Mouse (Mus musculus) hindbrain, embryonic 15.5 days (tissue): Measurements from ENCODE around the gene Mrps12. TPM values are rescaled to one million over a fixed set of nuclear protein-coding genes. Genes with fewer than 3 reads are reported as not detected.

Source experiments
- ATAC-seq: fragments of 200-750 bp; cut with Nextera tagmentation; 2 replicates; pipeline ENCODE4 v1.8.0; 2017; ENCODE audit warnings: low read depth, moderate number of reproducible peaks, moderate TSS enrichment; ENCODE audit not compliant: low FRiP score
- H3K27ac ChIP-seq: fragments of 300-500 bp; sonication (generic); replicated peaks from 2 replicates; pipeline ENCODE4 v1.5.1; 2015; ENCODE audit warnings: mild to moderate bottlenecking, inconsistent platforms
- H3K27me3 ChIP-seq: fragments of 300-500 bp; sonication (generic); 2 replicates; pipeline ENCODE4 v1.6.1; 2015; ENCODE audit warnings: control low read depth, inconsistent platforms
- H3K36me3 ChIP-seq: fragments of 300-500 bp; sonication (generic); 2 replicates; pipeline ENCODE4 v1.6.1; 2015; ENCODE audit warnings: control low read depth, inconsistent platforms
- H3K4me1 ChIP-seq: fragments of 300-500 bp; sonication (generic); replicated peaks from 2 replicates; pipeline ENCODE4 v1.6.1; 2015; ENCODE audit warnings: control low read depth, inconsistent platforms
- H3K4me2 ChIP-seq: fragments of 300-500 bp; sonication (generic); 2 replicates; pipeline ENCODE4 v1.6.1; 2015; ENCODE audit warnings: moderate library complexity, mild to moderate bottlenecking, inconsistent platforms
- H3K4me3 ChIP-seq: fragments of 300-500 bp; sonication (generic); 2 replicates; pipeline ENCODE4 v1.5.1; 2015; ENCODE audit warnings: mild to moderate bottlenecking, inconsistent platforms
- H3K9ac ChIP-seq: fragments of 300-500 bp; sonication (generic); 2 replicates; pipeline ENCODE4 v1.6.1; 2015; ENCODE audit warnings: inconsistent platforms
- H3K9me3 ChIP-seq: fragments of 300-500 bp; sonication (generic); 2 replicates; pipeline ENCODE4 v1.6.1; 2016; ENCODE audit warnings: control low read depth, inconsistent platforms
- WGBS: fragments of 180-500 bp; shearing (Covaris S2); methylation state at CpG from one replicate; pipeline ENCODE4 v1.1.7; 2015; 5-methylcytosine and 5-hydroxymethylcytosine counted together
- polyA plus RNA-seq: library from polyadenylated mRNA; unstranded; fragments of >200 nt; fragmentation: Nextera tagmentation; extraction: Ambion mirVana; gene quantifications from 2 replicates; pipeline ENCODE4 v1.2.1, GENCODE M21; 2015

Mrps12 gene
- polyA plus RNA-seq, 1 experiment from 2014 or later, result 113 TPM

- no peak for ATAC-seq
- 92% methylated on average over 7 of the region's 7 CpGs for WGBS
- no peak overlapping the region for H3K4me2 ChIP-seq
These were observed 8.3 kb upstream of the Mrps12 start for GRCm38 (mm10) chr7:28749935-28750334.

DNA sequence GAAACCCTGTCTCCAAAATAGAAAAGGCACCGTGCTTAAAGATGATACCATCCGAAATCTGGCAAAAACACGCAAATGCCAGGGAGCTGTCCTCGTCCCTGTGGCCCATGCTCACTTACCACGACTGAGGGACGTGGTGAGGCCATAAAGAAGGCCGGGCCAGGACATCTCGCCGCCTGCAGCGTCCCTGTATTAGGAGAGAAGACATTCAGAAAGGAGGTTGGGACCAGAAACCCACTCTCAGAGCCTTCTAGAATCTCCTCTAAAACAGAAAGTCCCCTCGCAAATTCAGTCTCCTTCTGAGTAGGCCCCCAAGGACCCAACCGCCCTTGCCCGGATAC lies 282 bp downstream of the Mrps12 start:
- WGBS, result 1% methylated on average over 13 of the region's 13 CpGs
- ATAC-seq, result peak; percentile 31
- Histone ChIP-seq H3K4me1 (peaks cover 19% of the 10 kb centered on the region), H3K27ac (peak overlapping the region; percentile 71), H3K4me2 (peak overlapping the region; percentile 83), H3K9ac (peak overlapping the region; percentile 85), H3K4me3 (peak overlapping the region; percentile 53), H3K27me3 (no peaks in the 10 kb centered on the region), H3K36me3 (peaks cover 15% of the 10 kb centered on the region; the same call in 1 of the 2 replicates), H3K9me3 (no peaks in the 10 kb centered on the region)

More at GRCm38 (mm10) chr7:28749935-28750334, 8.3 kb upstream of the Mrps12 start:
- Histone ChIP-seq H3K36me3 (no peaks in the 10 kb centered on the region), H3K9me3 (no peaks in the 10 kb centered on the region), H3K4me1 (no peaks in the 10 kb centered on the region), H3K27me3 (no peaks in the 10 kb centered on the region), H3K27ac (no peak overlapping the region), H3K9ac (no peak overlapping the region), H3K4me3 (no peak overlapping the region)

GRCm38 (mm10) chr7:28740949-28741348 lies 671 bp downstream of the Mrps12 start:
- Histone ChIP-seq H3K4me3 (peak overlapping the region; percentile 53), H3K36me3 (peaks cover 15% of the 10 kb centered on the region; the same call in 1 of the 2 replicates), H3K27ac (peak overlapping the region; percentile 71), H3K27me3 (no peaks in the 10 kb centered on the region), H3K4me1 (peaks cover 19% of the 10 kb centered on the region), H3K9me3 (no peaks in the 10 kb centered on the region), H3K9ac (peak overlapping the region; percentile 85), H3K4me2 (peak overlapping the region; percentile 83)
- no peak for ATAC-seq
- WGBS, result 46% methylated on average over 9 of the region's 9 CpGs

DNA sequence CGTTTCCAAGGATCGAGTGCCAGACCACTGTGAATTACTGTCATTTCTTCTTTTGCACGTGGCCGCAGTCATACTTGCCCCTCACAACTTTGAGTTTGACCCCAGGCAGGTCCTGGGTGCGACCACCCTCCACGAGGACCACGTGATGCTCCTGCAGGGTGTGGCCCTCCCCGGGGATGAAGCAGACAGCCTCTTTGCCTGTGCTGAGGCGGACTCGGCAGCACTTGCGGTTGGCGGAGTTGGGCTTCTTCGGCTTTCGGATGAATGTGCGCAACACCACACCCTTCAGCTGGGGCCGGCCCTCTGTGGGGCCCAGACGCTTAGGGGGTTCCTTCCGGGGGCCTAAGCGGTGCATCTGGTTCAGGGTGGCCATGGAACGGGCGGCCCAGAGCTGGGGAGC lies 1.8 kb downstream of the Mrps12 start:
- H3K4me1 ChIP-seq, result peaks cover 19% of the 10 kb centered on the region
- no peak overlapping the region for H3K4me3 ChIP-seq
- 94% methylated on average over 21 of the region's 21 CpGs for WGBS
- H3K9me3 ChIP-seq, result no peaks in the 10 kb centered on the region
- no peaks in the 10 kb centered on the region for H3K27me3 ChIP-seq
- H3K4me2 ChIP-seq, result no peak overlapping the region
- no peak overlapping the region for H3K27ac ChIP-seq
- H3K9ac ChIP-seq, result no peak overlapping the region
- no peak for ATAC-seq
- H3K36me3 ChIP-seq, result peaks cover 15% of the 10 kb centered on the region; the same call in 1 of the 2 replicates

DNA sequence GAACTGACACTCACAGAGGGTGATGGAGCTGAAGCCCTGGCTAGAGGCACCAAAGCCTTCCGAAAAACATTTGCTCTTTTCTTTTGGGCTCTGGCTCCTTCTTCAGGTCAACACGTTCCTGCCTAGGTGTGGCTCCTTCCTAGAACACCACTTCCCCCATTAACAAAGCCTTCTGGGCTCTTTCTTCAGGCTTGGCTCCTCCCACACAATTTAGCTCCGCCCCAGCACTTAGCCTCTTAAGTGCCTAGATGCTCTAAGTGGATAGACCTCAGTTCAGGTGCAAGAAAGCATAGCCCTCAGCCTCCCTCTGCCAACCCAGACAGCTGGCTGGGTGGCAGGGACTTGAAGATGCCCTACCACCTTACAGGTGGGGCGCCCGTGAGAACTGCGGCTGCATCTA lies 5.9 kb downstream of the Mrps12 start:
- 85% methylated on average over 6 of the region's 6 CpGs for WGBS
- Histone ChIP-seq H3K4me1 (peaks cover 15% of the 10 kb centered on the region), H3K4me2 (no peak overlapping the region), H3K27me3 (peaks cover 15% of the 10 kb centered on the region), H3K9ac (no peak overlapping the region), H3K9me3 (no peaks in the 10 kb centered on the region), H3K36me3 (peaks cover 15% of the 10 kb centered on the region; the same call in 1 of the 2 replicates), H3K4me3 (no peak overlapping the region), H3K27ac (no peak overlapping the region)
- no peak for ATAC-seq

DNA sequence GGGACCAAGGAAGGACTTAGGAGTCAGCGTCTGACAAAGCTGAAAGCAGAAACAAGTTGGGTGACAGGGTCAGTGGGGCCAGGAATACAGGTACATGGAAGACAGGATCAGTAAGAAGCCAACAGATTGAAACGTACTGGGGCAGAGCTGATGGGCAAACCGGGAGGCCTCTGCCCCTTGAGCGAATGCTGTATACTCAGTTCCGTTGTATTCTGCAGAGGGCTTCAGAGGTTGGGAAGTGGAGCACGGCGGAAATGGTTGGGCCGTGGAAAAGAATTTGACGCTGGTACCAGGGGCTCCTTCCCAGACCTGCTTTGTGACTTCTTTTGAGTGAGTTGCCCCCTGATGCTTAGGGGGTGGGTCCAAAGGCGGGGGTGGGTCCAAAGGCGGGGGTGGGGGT lies 8.4 kb downstream of the Mrps12 start:
- H3K27ac ChIP-seq, result no peak overlapping the region
- ATAC-seq, result no peak
- WGBS, result 14% methylated on average over 11 of the region's 11 CpGs

GRCm38 (mm10) chr7:28732341-28733142 lies 9.1 kb downstream of the Mrps12 start:
- 3% methylated on average over 58 of the region's 58 CpGs for WGBS
- Histone ChIP-seq H3K9ac (peak overlapping the region; percentile 36), H3K9me3 (no peaks in the 10 kb centered on the region), H3K27ac (no peak overlapping the region), H3K4me1 (peaks cover 15% of the 10 kb centered on the region; the same call in 1 of the 2 replicates), H3K4me2 (peak overlapping the region; percentile 65), H3K4me3 (peak overlapping the region; percentile 45), H3K36me3 (peaks cover 8% of the 10 kb centered on the region; the same call in 1 of the 2 replicates), H3K27me3 (peaks cover 15% of the 10 kb centered on the region)
- peak; percentile 70 for ATAC-seq

More for the DNA sequence above, 8.4 kb downstream of the Mrps12 start:
- H3K9ac ChIP-seq, result peak overlapping the region; percentile 36; the same call in 1 of the 2 replicates
- peak overlapping the region; percentile 45 for H3K4me3 ChIP-seq
- peaks cover 15% of the 10 kb centered on the region for H3K27me3 ChIP-seq
- H3K36me3 ChIP-seq, result peaks cover 9% of the 10 kb centered on the region; the same call in 1 of the 2 replicates
- peaks cover 11% of the 10 kb centered on the region; the same call in 1 of the 2 replicates for H3K4me1 ChIP-seq
- no peaks in the 10 kb centered on the region for H3K9me3 ChIP-seq
- H3K4me2 ChIP-seq, result peak overlapping the region; percentile 65

DNA sequence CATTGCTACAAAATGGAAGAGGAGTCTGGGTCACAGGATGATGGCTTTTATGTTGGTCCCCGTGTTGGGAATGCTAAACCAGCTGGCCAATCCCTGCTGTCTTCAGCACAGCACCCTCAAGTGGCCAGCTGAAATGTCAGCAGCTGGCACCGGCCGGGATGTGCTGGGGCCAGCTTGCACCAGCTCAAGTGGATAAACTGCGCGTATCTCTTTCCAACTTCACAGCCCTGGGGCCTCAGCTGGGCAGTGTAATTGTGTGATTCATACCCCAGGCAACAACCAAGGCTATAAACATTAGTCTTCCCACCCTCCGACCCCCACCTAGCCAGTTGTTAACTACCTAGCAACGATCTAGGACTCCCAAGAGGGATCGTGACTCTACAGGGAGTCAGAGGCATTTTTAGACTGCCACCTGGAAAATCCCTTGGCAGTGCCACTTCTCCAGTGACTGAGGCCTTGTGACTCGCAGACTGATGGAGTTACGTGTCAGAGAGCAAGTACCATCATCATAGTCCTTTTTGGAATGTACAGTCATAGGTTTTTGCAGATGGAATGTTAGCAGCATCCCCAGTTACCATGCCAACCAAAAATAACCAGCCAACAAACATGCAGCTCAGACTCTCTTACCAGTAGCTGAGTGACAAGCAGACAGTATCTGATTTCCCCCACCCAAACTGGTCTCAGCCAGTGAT lies 13.8 kb downstream of the Mrps12 start:
- Histone ChIP-seq H3K9me3 (no peaks in the 10 kb centered on the region), H3K9ac (no peak overlapping the region), H3K4me3 (no peak overlapping the region), H3K27ac (no peak overlapping the region), H3K27me3 (peaks cover 10% of the 10 kb centered on the region), H3K4me1 (peaks cover 11% of the 10 kb centered on the region; the same call in 1 of the 2 replicates), H3K36me3 (no peaks in the 10 kb centered on the region), H3K4me2 (no peak overlapping the region)
- ATAC-seq, result peak; percentile 44; the same call in 1 of the 2 replicates
- WGBS, result 34% methylated on average over 10 of the region's 10 CpGs

GRCm38 (mm10) chr7:28726600-28726999 lies 15.0 kb downstream of the Mrps12 start:
- no peak overlapping the region for H3K27ac ChIP-seq
- ATAC-seq, result no peak; the same call in 1 of the 2 replicates
- H3K4me2 ChIP-seq, result peak overlapping the region; percentile 41
- WGBS, result 8% methylated on average over 14 of the region's 14 CpGs
- peak overlapping the region; percentile 19; the same call in 1 of the 2 replicates for H3K9ac ChIP-seq
- no peaks in the 10 kb centered on the region for H3K9me3 ChIP-seq
- H3K4me1 ChIP-seq, result peaks cover 5% of the 10 kb centered on the region; the same call in 1 of the 2 replicates
- no peaks in the 10 kb centered on the region; the same call in 1 of the 2 replicates for H3K27me3 ChIP-seq
- H3K4me3 ChIP-seq, result no peak overlapping the region
- no peaks in the 10 kb centered on the region for H3K36me3 ChIP-seq

- Histone ChIP-seq H3K9me3 (no peaks in the 10 kb centered on the region), H3K27ac (no peak overlapping the region), H3K36me3 (no peaks in the 10 kb centered on the region), H3K27me3 (no peaks in the 10 kb centered on the region), H3K4me2 (no peak overlapping the region), H3K9ac (no peak overlapping the region), H3K4me3 (no peak overlapping the region), H3K4me1 (peaks cover 5% of the 10 kb centered on the region; the same call in 1 of the 2 replicates)
- 90% methylated on average over 2 of the region's 2 CpGs for WGBS
- ATAC-seq, result no peak
These were observed 17.0 kb downstream of the Mrps12 start for GRCm38 (mm10) chr7:28724613-28725012.

DNA sequence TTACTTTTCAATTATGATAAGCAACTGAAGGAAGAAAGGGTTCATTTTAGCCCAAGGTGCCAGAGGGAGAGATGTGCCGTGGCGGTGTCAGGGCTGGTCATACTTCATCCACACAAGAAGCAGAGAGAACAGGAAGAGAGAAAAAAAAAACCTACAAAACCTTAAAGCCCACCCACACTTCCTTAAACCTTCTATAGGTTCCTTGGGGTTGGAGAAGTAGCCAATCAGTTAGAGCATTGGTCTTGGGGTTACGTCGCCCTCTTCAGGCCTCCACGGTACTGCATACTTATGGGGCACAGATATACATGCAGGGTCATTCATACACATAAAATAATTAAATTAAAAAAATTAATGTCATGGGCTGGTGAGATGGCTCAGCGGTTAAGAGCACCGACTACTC lies 19.5 kb downstream of the Mrps12 start:
- H3K9ac ChIP-seq, result no peak overlapping the region
- 96% methylated on average over 7 of the region's 7 CpGs for WGBS
- H3K9me3 ChIP-seq, result no peaks in the 10 kb centered on the region
- no peaks in the 10 kb centered on the region for H3K4me1 ChIP-seq
- H3K27me3 ChIP-seq, result no peaks in the 10 kb centered on the region
- H3K4me3 ChIP-seq, result no peak overlapping the region
- ATAC-seq, result no peak
- H3K36me3 ChIP-seq, result no peaks in the 10 kb centered on the region
- no peak overlapping the region for H3K27ac ChIP-seq
- H3K4me2 ChIP-seq, result no peak overlapping the region
